Mouse (Mus musculus): Measurements from ENCODE around the gene Rere.

- TF ChIP-seq GATA1 (IDR thresholded peaks at IDR 0.05; ENCODE audit: low read length) (no peak), TAL1 (IDR thresholded peaks at IDR 0.05; ENCODE audit: low read length) (no peak)
Measured at GRCm38 (mm10) chr4:150518826-150519225, 237.4 kb downstream of the Rere start.

Data from erythroblast, embryonic 14.5 days (primary cell).